ENCODE assay signal across 20 mouse cellular contexts in genomic region chr16:31759416-31759815, GRCm38 (mm10).
DNase-seq lines count a peak whose midpoint lies in the region; ATAC-seq and TF ChIP-seq lines count a peak whose summit lies in the region.
"Had no signal": no experiment of that assay in that cellular context is flagged by ENCODE, and none has a peak within 500 bp of the region (broad histone marks: within the 10 kb centered on the region; RNA-seq: fewer than 3 reads in every experiment).

No protein-coding gene starts in this region.

- no peaks in the 10 kb centered on the region for H3K36me3 ChIP-seq in heart, embryonic 13.5 days
- H3K36me3 ChIP-seq in heart, embryonic 10.5 days = no peaks in the 10 kb centered on the region
- H3K36me3 ChIP-seq in megakaryocyte, embryonic 14.5 days (replicated peaks; ENCODE audit: low read length) = peaks cover 9% of the 10 kb centered on the region
- H3K36me3 ChIP-seq in CH12.LX (replicated peaks in 1 of 2; ENCODE audit: control insufficient read depth in 1 of 2, insufficient read depth in 1 of 2, low read length in 1 of 2) = peaks cover 0 to 7% of the 10 kb centered on the region in 2 experiments
- H3K36me3 ChIP-seq in splenic B cell, adult 2 months (ENCODE audit: control insufficient read depth, insufficient read depth, low read length, poor library complexity, severe bottlenecking) = no peaks in the 10 kb centered on the region
- H3K36me3 ChIP-seq: embryonic facial prominence, embryonic 13.5 days; heart, embryonic 15.5 days; hindbrain, embryonic 15.5 days had no signal

- DNase-seq in heart, embryonic 10.5 days (ENCODE audit: low spot score) = no peak
- DNase-seq in CH12.LX (ENCODE audit: extremely low read depth) = peak; percentile 34
- DNase-seq in splenic B cell, adult 2 months (ENCODE audit: low read depth, low spot score) = peak; percentile 13
- no peak for DNase-seq in kidney, postnatal 14 days
- DNase-seq: adrenal gland, postnatal 10 days; cerebellum, adult 11-12 months; cerebellum, adult 9-10 months; cerebellum, postnatal 25 days; forebrain, postnatal 0 days; gastrocnemius, postnatal 36 days; heart, adult 11 months had no signal

- no peak overlapping the region for H3K4me3 ChIP-seq in heart, embryonic 13.5 days
- H3K4me3 ChIP-seq in heart, embryonic 10.5 days = no peak overlapping the region
- H3K4me3 ChIP-seq in megakaryocyte, embryonic 14.5 days (replicated peaks) = peak overlapping the region; percentile 67
- no peak overlapping the region for H3K4me3 ChIP-seq in CH12.LX (replicated peaks in 1 of 3; ENCODE audit: low read depth in 2 of 3, low read length in 2 of 3, poor library complexity in 1 of 3)
- H3K4me3 ChIP-seq: embryonic facial prominence, embryonic 13.5 days; forebrain, embryonic 13.5 days; heart, embryonic 15.5 days; hindbrain, embryonic 15.5 days had no signal

- H3K4me1 ChIP-seq in heart, embryonic 13.5 days = peaks cover 29% of the 10 kb centered on the region
- H3K4me1 ChIP-seq in heart, embryonic 10.5 days = 0 out of 2 replicates have a peak, but pooled peaks cover 10% of the 10 kb centered on the region
- H3K4me1 ChIP-seq in megakaryocyte, embryonic 14.5 days = peaks cover 30% of the 10 kb centered on the region
- peaks cover 7 to 47% of the 10 kb centered on the region in 2 experiments for H3K4me1 ChIP-seq in CH12.LX (ENCODE audit: control insufficient read depth in 1 of 2, insufficient read depth in 2 of 2)
- H3K4me1 ChIP-seq: embryonic facial prominence, embryonic 13.5 days had no signal

- no peak for TF ChIP-seq POLR2A in CH12.LX (IDR thresholded peaks at IDR 0.05; ENCODE audit: low read depth, low read length)

- 0 out of 2 replicates have a peak overlapping the region, but pooled peaks have one; percentile 21 for H3K27ac ChIP-seq in heart, embryonic 13.5 days (replicated peaks)
- no peak overlapping the region for H3K27ac ChIP-seq in heart, embryonic 10.5 days
- no peak overlapping the region for H3K27ac ChIP-seq in CH12.LX (ENCODE audit: insufficient read depth, low read depth)
- H3K27ac ChIP-seq: embryonic facial prominence, embryonic 13.5 days; forebrain, embryonic 13.5 days; heart, embryonic 15.5 days; hindbrain, embryonic 15.5 days had no signal

- no peak overlapping the region for H3K9ac ChIP-seq in heart, embryonic 13.5 days
- no peak overlapping the region for H3K9ac ChIP-seq in CH12.LX (ENCODE audit: insufficient read depth, low read depth)
- H3K9ac ChIP-seq: embryonic facial prominence, embryonic 13.5 days; forebrain, embryonic 13.5 days; forebrain, postnatal 0 days; heart, embryonic 15.5 days; hindbrain, embryonic 15.5 days had no signal

- H3K27me3 ChIP-seq in heart, embryonic 13.5 days (replicated peaks) = no peaks in the 10 kb centered on the region
- H3K27me3 ChIP-seq in heart, embryonic 10.5 days (ENCODE audit: insufficient read depth, poor library complexity, severe bottlenecking) = no peaks in the 10 kb centered on the region
- H3K27me3 ChIP-seq in megakaryocyte, embryonic 14.5 days (replicated peaks) = no peaks in the 10 kb centered on the region
- H3K27me3 ChIP-seq in CH12.LX (replicated peaks) = no peaks in the 10 kb centered on the region
- no peaks in the 10 kb centered on the region for H3K27me3 ChIP-seq in splenic B cell, adult 2 months (ENCODE audit: control insufficient read depth, insufficient read depth, low read length, poor library complexity, severe bottlenecking)
- H3K27me3 ChIP-seq: embryonic facial prominence, embryonic 13.5 days; forebrain, embryonic 13.5 days; heart, embryonic 15.5 days; hindbrain, embryonic 15.5 days had no signal

- 54% methylated on average over 6 of the region's 6 CpGs for WGBS in heart, embryonic 13.5 days
- WGBS in heart, embryonic 10.5 days = 61% methylated on average over 6 of the region's 6 CpGs

- in situ Hi-C loops in CH12.LX (cut with MboI; ENCODE audit: low pct_ligation_motif_present, low pct_unique_long_range_greater_than_20kb, low sequenced_read_pairs) = no loop called here

- TF ChIP-seq EP300 in CH12.LX (IDR thresholded peaks at IDR 0.05; ENCODE audit: low read length) = peak; percentile 24; the same call in 1 of the 2 replicates

- H3K9me3 ChIP-seq in heart, embryonic 13.5 days = no peaks in the 10 kb centered on the region
- H3K9me3 ChIP-seq in heart, embryonic 10.5 days = no peaks in the 10 kb centered on the region
- H3K9me3 ChIP-seq in megakaryocyte, embryonic 14.5 days = no peaks in the 10 kb centered on the region
- H3K9me3 ChIP-seq in CH12.LX (replicated peaks; ENCODE audit: low read length) = no peaks in the 10 kb centered on the region
- H3K9me3 ChIP-seq: embryonic facial prominence, embryonic 13.5 days; forebrain, embryonic 13.5 days; G1E; heart, embryonic 15.5 days; hindbrain, embryonic 15.5 days had no signal

- H3K79me2 ChIP-seq in CH12.LX (replicated peaks; ENCODE audit: control insufficient read depth, extremely low read depth, insufficient read depth, poor library complexity, severe bottlenecking) = peaks cover 4% of the 10 kb centered on the region; the same call in 1 of the 2 replicates

- dilution Hi-C loops in CH12.LX (cut with MboI; ENCODE audit: extremely low pct_ligation_motif_present, extremely low pct_unique_long_range_greater_than_20kb, low sequenced_read_pairs) = no loop called here

- no peak for TF ChIP-seq RAD21 in CH12.LX (IDR thresholded peaks at IDR 0.05; ENCODE audit: low read depth, low read length)

- no peak overlapping the region for H3K4me2 ChIP-seq in heart, embryonic 13.5 days
- no peak overlapping the region for H3K4me2 ChIP-seq in CH12.LX (ENCODE audit: insufficient read depth, low read depth, poor library complexity, severe bottlenecking)
- H3K4me2 ChIP-seq: embryonic facial prominence, embryonic 13.5 days; forebrain, embryonic 13.5 days; heart, embryonic 15.5 days; hindbrain, embryonic 15.5 days had no signal

- no peak for ATAC-seq in heart, embryonic 13.5 days (ENCODE audit: extremely low read depth, insufficient number of reproducible peaks, low FRiP score, low TSS enrichment)
- ATAC-seq in megakaryocyte, adult 5-6 weeks (ENCODE audit: poor library complexity, severe bottlenecking) = no peak
- ATAC-seq: forebrain, embryonic 13.5 days; forebrain, postnatal 0 days; inflammation-experienced regulatory T-cells, adult 6 months had no signal

- TF ChIP-seq CTCF in CH12.LX (conservative IDR thresholded peaks at IDR 0.05 in 1 of 2, IDR thresholded peaks at IDR 0.05 in 1 of 2; ENCODE audit: low read depth in 2 of 2, low read length in 2 of 2) = no peak

TF ChIP-seq in CH12.LX, 34 proteins besides CTCF, POLR2A, EP300 and RAD21:
- TF ChIP-seq MAX (IDR thresholded peaks at IDR 0.05; ENCODE audit: low read length) = no peak
- peak; percentile 38; the same call in 1 of the 2 replicates for TF ChIP-seq IRF4 (IDR thresholded peaks at IDR 0.05; ENCODE audit: low read depth, low read length)
- 0 out of 2 replicates have a peak, but pooled peaks have one; percentile 13 for TF ChIP-seq BHLHE40 (IDR thresholded peaks at IDR 0.05; ENCODE audit: low read depth, low read length)
- TF ChIP-seq ZC3H11A (IDR thresholded peaks at IDR 0.05; ENCODE audit: low read depth, low read length) = no peak
- TF ChIP-seq ELF1 (IDR thresholded peaks at IDR 0.05; ENCODE audit: low read depth, low read length) = peak; percentile 44; the same call in 1 of the 2 replicates
- no peak for TF ChIP-seq HCFC1 (IDR thresholded peaks at IDR 0.05; ENCODE audit: low read depth, low read length)
- no peak for TF ChIP-seq KAT2A (IDR thresholded peaks at IDR 0.05; ENCODE audit: insufficient replicate concordance, low read length)

Comparison
In these comparisons a context has a peak if more than half of its experiments do, and no peak if none do; other contexts are left out.
1. DNase-seq: peak in CH12.LX (single experiment) and splenic B cell, adult 2 months (single experiment); none in heart, embryonic 10.5 days (single experiment) and kidney, postnatal 14 days (single experiment).